Mouse (Mus musculus) CH12.LX (cell line): ENCODE results near the gene Morn4.

Experiments
- CHD1 ChIP-seq: IDR thresholded peaks from 2 replicates; pipeline ENCODE4 v1.6.1; 2012; ENCODE audit warnings: low read depth, low read length, improper control_type of control experiment, inconsistent platforms
- KAT2A ChIP-seq: IDR thresholded peaks from 2 replicates; pipeline ENCODE4 v1.6.1; 2012; ENCODE audit warnings: low read length, improper control_type of control experiment, inconsistent platforms; ENCODE audit not compliant: insufficient replicate concordance
- MAFK ChIP-seq: IDR thresholded peaks from 2 replicates; pipeline ENCODE4 v1.6.1; 2011; ENCODE audit warnings: low read length, improper control_type of control experiment; ENCODE audit not compliant: insufficient replicate concordance
- MAZ ChIP-seq: IDR thresholded peaks from 2 replicates; pipeline ENCODE4 v1.6.1; 2012; ENCODE audit warnings: low read depth, mild to moderate bottlenecking, inconsistent platforms, low read length, improper control_type of control experiment, moderate library complexity
- NELFE ChIP-seq: IDR thresholded peaks from 2 replicates; pipeline ENCODE4 v1.6.1; 2011; ENCODE audit warnings: low read depth, low read length, improper control_type of control experiment
- POLR2A ChIP-seq: IDR thresholded peaks from 2 replicates; pipeline ENCODE4 v1.6.1; 2011; ENCODE audit warnings: low read depth, mild to moderate bottlenecking, improper control_type of control experiment, low read length
- RAD21 ChIP-seq: IDR thresholded peaks from 2 replicates; pipeline ENCODE4 v1.6.1; 2011; ENCODE audit warnings: low read depth, mild to moderate bottlenecking, low read length, improper control_type of control experiment, moderate library complexity

DNA sequence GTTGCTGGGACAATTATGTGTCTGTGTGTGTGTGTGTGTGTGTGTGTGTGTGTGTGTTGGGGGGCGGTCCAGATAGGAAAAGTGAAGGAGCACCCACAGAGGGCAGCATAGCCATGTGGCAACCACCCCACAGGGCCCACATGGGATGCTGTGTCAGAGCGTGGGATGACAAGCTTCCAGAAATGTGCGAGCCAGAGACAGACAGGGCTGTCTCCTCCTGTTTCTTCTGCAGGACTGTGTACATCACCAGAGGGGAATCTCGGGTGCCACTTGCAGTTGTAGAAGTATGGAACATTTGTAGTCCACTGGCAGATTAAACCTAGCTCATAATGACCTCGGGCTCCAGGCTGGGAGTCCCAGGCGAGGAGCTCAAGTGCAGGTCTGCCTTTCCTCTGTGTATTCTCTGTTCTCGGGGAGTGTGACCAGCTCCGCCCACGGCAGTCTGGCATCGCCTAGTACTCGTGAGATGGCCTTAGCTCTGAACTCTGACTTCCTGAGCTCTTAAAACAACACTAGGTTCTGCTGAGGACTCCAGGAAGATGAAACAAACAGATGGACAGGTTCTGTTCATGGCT, 51.2 kb downstream of the Morn4 start:
- TF ChIP-seq NELFE (no peak), POLR2A (no peak), CHD1 (no peak), RAD21 (no peak), KAT2A (no peak), MAFK (no peak), MAZ (no peak)
